Mouse (Mus musculus) myocyte (in vitro differentiated cells): Measurements from ENCODE around the gene Ankrd6.

Experiments used
- CEBPB ChIP-seq: IDR thresholded peaks from 2 replicates; pipeline ENCODE4 v1.6.1; 2011; ENCODE audit warnings: mild to moderate bottlenecking, moderate library complexity; ENCODE audit not compliant: poor library complexity, insufficient read depth, severe bottlenecking
- E2F4 ChIP-seq: IDR thresholded peaks from one replicate; pipeline ENCODE4 v1.6.1; 2011; ENCODE audit warnings: mild to moderate bottlenecking, control low read depth, moderate library complexity; ENCODE audit not compliant: insufficient read depth
- POLR2A ChIP-seq: IDR thresholded peaks from one replicate; pipeline ENCODE4 v1.6.1; 2011; ENCODE audit warnings: low read depth, mild to moderate bottlenecking, control low read depth, moderate library complexity; ENCODE audit not compliant: insufficient read length
- POLR2AphosphoS2 ChIP-seq: IDR thresholded peaks from one replicate; pipeline ENCODE4 v1.6.1; 2011; ENCODE audit warnings: low read depth, control low read depth; ENCODE audit not compliant: insufficient read length
- SRF ChIP-seq: IDR thresholded peaks from one replicate; pipeline ENCODE4 v1.6.1; 2011; ENCODE audit warnings: low read depth; ENCODE audit not compliant: control insufficient read depth, insufficient read length
- TCF12 ChIP-seq: IDR thresholded peaks from one replicate; pipeline ENCODE4 v1.6.1; 2011; ENCODE audit warnings: mild to moderate bottlenecking, control low read depth; ENCODE audit not compliant: poor library complexity, insufficient read depth, severe bottlenecking

- TF ChIP-seq POLR2A = no peak
- TF ChIP-seq E2F4 = no peak
- no peak for TF ChIP-seq CEBPB
- TF ChIP-seq SRF = no peak
- no peak for TF ChIP-seq TCF12
- no peak for TF ChIP-seq POLR2AphosphoS2
These were observed 69.6 kb downstream of the Ankrd6 start for GRCm38 (mm10) chr4:32881001-32881400.
